Mouse (Mus musculus): ENCODE results near the gene Ncf1. TPM values are rescaled to one million over a fixed set of nuclear protein-coding genes. Genes with fewer than 3 reads are reported as not detected.
A peak's percentile ranks its signal among the peaks of the same experiment; 100 is the strongest.

Ncf1 gene
- total RNA-seq, 2 experiments from 2014 or later = 7.1 to 8.3 TPM

DNA sequence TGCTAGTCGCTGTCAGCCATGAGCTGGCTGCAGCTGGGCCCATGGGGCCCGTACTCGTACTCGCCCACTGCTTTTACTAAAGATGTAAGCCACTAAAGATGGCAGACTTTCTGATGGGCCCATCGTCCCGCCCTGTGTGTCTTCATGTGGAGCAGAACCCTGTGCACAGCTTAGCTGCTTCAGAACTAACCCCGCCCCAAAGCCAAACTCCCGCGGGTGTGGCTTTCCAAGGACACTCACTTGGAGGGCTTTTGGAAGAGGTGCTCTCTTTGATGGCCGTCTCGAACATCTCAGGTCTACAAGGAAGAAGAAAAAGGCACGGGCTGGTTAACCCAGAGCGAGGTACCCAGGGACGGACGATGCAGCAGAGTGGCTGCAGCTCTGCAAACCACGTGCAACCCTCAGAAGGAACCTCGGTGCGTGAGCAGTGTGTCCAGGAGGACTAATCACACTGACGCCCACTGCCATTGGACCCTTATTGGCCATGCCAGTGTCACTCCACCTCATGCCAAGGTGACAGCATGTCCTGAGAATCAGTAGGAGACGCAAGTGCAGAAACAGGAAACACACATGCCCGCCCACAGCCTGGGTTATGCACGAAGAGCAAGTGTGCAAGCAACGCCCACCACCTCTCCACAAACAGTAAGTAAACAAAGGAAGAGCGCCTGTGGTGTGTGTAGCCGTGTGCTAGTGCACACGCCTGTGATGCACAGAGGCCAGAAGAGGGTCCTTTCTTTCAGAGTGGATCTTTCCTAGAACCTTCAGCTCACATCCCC lies 14.4 kb upstream of the Ncf1 start:
- no peak for DNase-seq

DNA sequence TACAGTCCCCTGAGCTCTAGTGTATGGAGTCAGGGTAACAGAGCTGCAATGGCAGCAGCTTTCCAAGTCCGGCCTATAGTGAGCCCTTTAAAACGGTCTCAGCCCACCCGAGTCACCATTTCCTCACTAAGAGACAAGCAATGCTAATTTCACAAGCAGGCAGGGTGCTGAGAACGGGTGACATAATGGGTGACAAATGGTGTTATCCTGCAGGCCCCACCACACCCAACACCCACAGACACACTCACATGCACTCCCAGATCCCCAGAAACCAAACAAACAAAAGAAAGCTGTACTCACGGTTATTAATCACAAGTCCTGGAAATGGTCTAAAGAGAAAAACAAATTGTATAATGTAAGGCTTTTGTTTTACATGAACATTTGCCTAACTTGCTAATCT lies 12.4 kb upstream of the Ncf1 start:
- no peak for DNase-seq

DNA sequence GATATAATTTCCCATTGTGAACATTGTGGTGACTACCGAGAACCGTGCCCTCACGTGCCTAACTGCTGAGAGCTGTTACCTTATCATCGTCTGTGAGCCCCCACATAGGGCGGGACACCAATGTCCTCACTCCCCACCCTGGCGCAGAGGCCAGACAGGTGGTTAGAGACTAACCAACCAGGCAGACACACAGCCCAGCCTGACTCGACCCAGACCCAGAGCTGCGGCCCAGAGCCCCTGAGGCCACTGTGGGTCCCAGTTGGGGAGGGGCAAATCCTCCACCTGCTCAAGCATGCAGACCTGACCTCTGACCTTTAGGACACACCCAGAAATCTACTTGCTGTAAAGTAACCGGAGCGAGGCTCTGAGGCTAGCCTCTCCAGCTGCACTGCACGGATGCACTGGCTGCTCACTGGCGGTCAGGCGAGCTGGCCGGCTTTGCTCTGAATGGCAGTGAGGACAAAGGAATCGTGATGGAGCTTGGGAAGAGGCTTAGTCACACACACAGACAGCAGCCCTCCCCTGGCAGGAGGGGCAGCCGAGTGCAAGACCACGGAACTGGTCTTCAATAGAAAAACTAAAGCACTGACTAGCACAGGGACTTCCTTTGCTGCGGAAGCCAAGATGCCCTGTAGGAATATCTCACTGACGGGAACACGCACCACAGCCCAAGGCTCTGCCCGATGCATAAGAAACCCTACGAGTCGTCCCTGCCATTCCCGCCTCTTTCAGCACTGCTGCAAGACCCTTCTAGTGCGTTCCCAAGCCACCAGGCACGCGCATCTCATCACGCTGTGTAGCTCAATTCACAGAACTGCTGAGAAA lies 8.7 kb upstream of the Ncf1 start:
- DNase-seq = no peak

DNA sequence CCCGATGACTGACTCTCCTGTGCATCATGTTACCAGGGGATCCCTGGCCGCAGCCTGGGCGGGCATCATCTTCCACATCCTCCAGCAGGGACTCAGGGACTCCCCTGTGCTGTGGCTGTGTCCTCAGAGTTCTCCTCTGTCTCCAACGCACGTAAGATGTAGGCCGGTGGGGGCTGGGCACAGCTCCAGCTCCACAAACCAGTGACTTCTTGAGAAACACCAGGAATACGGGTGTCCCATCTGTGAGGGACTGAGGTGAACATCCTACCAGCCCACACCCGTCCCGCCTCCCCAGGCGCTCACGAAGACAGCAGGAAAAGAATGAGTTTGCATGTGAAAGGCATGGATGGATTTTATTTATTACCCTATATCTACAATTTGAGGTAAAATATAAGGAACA lies 8.1 kb upstream of the Ncf1 start:
- no peak for DNase-seq

DNA sequence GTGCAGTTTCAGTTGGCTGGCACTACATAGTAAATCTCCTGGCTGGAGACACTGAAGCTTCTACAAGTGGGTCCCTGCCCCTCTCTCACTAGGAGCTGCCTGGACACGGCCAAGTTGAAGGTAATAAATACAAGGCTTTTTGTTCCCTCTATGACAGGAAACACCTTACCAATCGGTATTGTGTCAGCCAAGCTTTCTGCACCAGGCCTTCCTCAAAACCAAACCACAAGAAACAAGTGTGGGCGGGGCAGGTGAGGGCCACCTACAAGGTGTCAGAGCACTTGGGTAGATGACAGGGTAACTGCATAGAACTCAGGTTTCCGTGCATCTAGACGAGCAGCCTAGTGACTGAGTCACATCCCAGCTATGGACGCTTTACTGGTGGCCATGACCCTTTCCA lies 7.4 kb upstream of the Ncf1 start:
- peak in 1 of 2 experiments; percentile 46 for DNase-seq

DNA sequence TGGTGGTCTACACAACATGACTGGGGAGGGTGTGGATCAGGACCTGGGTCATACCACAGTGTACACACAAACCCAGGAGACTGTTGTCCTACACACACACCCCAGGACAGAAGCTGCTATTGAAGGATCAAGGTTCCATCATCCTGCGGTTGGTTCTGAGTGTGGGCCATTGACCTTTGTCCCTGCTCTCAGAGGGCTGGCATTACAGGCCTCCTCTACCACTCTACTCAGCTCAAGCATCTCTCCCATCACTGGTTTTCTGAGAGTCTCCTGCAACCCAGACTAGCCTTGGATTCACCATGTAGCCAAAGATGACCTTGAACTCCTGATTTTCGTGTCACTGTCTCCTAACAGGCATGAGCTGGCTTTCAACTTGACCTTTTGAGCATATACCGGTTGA lies 6.8 kb upstream of the Ncf1 start:
- no peak for DNase-seq

DNA sequence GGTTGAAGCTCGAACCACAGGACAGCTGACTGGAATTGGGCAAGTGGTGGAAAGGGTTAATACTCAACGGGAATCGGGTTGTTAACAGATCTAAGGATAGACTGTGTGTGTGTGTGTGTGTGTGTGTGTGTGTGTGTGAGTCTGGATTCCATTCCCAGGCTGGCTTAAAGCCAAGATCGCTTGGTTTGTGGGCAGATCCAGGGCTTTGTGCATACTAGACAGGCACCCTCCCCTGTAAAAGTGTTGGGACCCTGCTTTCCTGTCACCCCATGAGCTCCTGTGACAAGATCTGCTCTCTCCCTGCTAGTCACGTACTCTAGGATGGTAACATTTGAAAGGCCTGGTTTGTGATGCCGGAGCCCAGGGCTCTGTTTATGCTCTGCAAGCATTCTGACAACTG lies 5.7 kb upstream of the Ncf1 start:
- no peak for DNase-seq

DNA sequence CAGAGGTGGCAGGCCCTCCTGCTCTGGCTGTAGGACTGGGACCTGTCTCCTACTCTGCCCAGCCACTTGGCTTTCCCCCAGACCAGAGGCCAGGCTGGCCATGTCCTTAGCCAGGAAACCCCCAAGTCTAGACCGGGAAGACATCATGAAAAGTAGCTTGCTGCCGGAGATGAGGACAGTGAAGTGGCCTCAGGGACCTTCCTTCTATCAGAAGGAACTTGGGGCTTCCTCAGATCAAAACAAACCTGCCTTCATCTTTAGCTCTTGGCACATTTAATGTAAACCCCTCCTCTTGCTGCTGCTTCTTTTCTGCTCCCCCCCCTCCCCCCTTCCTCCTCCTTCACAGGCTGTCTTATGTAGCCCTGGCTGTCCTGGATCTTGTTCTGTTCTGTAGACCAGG lies 4.8 kb upstream of the Ncf1 start:
- DNase-seq = no peak

DNA sequence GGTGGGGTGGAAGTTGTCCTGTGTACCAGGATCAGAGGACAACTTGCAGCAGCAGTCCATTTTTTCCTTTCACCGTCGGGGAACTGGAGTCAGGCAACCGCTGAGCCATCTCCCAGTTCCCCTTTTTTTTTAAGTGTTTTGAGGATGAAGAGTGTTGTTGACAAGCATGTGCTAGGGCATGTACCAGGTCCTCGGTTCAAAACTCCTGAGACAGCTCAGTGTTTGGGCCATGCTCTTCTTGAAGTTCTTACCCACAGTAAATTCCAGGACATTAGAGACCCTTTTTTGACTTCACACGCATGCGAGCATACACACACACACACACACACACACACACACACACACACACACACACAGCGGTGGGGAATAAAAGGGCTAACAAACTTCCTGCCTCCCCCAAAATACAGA lies 3.8 kb upstream of the Ncf1 start:
- no peak for DNase-seq

DNA sequence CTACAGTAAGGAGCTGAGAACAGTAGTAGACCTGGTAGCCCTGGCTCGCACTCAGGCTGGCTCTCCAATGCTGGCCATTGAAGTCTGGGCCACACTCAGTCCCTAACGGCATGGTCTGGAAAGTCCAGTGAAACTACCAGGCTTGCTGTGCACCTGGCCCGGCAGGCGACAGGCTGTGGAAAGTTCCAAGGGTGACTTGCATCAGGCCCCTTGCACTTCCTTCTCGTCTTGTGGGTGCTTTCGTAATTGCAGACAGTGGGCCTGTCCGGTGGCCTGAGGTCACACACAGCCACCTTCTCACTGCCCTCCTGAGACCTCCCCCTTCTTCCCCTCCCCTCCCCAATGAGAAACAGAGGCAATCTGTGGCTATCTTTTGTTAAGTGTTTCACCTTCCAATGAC lies 3.1 kb upstream of the Ncf1 start:
- DNase-seq = peak; percentile 53 to 75

DNA sequence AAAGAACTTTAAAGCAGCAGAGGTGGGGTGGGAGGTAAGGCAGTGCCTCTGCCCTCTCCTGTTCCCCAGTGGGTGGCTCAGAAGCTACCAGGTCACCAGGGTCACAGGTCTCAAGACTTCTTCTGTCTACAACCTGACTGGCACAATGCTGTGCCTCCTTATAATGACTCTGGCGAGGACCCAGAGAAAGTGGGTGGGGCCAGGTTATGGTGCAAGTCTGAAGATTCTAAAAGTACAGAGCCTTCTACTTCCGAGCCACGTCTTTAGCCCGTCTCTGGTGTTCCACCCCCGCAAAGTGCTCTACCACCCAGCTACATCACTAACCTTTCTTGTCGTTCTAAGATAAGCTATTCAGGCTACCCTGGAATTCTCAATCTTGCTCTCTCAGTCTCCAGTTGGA lies 2.7 kb upstream of the Ncf1 start:
- DNase-seq = peak; percentile 47 to 51

DNA sequence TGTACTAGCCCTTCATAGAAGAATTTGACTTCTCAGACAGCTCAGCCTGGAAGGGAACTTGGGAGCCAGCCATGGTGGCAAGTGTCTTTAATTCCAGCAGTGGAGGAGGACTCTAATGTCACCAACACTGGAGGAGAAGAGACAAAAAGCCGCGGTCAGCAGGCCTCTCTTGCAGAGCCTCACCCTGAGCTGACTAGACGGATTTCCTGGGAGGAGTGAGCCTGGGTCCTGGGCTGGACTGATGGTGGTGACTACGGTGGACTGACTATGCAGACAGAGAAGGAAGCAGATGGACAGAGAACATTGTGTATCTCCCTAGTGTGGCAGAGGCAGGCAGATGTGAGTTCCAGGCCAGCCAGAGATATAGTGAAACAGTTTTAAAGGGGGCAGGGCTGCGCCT lies 2.0 kb upstream of the Ncf1 start:
- DNase-seq = peak; percentile 56 to 84

DNA sequence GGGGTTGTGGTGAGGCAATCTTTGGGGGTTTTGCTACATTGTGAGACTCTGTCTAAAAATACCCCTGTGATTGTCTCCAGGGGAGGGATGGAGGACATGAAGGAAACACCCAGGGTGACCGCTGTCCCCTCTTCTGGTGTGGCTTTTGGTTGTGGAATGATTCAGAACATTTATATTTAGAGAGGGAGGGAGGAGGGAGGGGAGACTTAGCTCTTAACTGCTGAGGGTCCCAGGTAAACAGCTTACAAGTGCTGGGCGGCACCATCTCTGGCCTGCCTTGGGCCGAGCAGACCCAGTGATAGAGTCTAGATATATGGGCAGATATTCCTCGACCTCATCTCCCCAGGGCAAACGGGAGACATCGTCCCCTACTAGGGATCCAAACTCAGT lies 1.2 kb downstream of the Ncf1 start:
- DNase-seq = no peak

DNA sequence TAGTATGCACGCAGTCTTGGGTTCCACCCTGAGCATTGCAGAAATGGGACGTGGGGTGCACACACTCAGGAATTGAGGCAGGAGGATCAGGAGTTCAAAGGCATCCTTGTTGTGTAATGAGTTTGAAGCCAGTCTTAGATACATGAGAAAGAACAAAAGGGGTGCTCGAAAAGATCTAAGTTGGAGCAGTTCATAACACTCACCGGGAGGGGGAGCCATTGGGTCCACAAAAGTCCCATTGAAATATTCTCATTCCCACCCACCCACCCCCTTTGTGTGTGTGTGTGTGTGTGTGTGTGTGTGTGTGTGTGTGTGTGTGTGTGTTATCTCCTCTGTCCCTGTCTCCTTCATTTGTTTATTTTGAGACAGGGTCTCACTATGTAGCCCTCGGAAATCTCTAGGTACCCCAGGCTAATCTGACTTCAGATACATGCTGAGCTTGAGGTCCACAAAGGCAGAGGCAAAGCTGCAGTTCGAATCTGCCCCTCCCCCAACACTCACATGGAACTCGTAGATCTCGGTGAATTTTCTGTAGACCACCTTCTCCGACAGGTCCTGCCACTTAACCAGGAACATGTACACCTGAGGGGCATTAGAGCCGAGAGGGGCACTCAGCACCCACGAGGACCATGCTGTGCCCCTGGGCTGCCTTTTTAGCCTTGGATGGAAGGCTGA lies 1.7 kb downstream of the Ncf1 start:
- DNase-seq = peak in 1 of 2 experiments; percentile 54

DNA sequence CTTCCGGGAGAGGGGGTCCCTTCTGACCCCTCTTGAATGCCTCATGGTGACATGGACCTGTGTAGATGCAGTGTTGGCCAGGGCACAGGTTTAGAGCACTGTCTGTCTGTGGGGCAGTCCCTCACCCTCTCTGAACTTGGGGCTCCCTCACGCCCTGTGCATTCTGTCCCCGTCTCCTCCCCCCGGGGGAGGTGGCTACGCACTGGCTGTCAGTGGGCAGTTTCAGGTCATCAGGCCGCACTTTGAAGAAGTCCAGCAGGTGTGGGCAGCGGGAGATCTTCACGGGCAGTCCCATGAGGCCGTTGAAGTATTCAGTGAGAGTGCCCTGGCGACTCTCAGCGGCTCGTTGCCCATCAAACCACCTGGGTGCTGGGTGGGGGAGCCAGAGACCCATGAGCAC lies 2.5 kb downstream of the Ncf1 start:
- DNase-seq = no peak

DNA sequence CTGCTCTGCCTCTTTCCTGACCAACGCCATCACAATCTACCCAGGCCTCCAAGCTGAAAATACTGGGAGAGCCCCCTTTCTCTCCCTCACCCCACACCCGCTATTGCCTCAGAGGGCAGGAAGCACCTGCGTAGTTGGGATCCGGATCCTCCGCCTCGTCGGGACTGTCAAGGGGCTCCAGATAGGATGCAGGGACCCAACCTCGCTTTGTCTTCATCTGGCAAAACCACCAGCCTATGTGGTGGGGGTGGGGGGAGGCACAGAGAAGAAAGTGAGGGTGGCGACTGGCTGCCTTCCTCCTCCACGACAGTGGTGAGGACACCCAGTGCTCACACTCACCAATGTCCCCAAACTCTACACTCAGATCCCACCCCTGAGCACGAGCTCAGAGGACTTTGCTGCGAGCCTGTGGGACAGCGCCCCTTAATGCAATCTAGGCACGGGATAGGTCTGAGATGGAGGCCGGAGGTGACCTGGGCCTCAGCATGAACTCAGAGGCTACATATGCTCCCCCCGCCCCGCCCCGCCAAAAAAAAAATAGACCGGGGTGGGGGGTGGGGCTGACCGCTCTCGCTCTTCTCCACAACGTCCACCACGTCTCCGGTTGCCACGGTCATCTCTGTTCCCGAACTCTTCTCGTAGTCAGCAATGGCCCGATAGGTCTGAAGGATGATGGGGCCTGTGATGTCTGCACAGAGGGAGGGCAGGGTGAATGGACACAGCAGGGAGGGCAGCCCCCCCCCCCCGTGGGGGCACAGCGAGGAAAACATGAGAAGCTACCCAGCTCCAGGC lies 4.1 kb downstream of the Ncf1 start:
- no peak for DNase-seq

DNA sequence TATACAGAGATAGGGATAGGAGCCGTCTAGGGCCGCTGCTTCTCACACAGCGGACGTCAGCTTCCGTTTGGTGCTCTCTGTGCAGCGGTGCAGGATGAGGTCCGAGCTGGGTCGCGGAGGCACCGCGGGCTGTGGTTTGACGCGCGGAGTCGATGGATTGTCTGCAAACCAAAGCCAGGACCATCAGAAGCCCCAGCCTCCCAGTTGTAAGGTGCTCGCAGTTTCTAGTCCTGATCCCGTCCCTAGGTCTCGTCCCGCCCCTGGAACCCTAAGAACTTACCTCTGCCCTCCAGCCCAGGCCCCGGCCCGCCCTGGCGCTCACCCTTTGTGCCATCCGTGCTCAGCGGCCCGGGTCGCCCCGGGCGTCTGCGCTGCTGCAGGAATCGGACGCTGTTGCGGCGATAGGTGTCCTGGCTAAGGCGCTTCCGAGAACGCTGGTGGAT lies 7.7 kb downstream of the Ncf1 start:
- no peak for DNase-seq

DNA sequence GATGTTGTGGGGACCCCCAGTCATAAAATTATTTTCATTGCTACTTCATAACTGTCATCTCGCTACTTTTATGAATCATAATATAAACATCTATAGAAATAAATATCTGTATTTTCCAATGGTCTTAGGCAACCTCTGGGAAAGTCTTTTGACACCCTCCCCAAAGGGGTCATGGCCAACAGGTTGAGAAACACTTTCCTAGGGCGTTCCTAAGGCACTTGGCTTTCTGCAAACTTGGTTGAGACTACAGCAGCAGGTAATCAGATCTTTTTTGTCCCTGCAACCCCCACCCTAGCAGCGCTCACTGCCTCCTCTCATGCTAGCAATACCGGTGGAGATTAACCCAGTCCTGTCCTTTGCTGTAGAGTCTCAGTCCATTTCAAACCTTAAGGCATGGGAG lies 8.1 kb downstream of the Ncf1 start:
- DNase-seq = no peak

DNA sequence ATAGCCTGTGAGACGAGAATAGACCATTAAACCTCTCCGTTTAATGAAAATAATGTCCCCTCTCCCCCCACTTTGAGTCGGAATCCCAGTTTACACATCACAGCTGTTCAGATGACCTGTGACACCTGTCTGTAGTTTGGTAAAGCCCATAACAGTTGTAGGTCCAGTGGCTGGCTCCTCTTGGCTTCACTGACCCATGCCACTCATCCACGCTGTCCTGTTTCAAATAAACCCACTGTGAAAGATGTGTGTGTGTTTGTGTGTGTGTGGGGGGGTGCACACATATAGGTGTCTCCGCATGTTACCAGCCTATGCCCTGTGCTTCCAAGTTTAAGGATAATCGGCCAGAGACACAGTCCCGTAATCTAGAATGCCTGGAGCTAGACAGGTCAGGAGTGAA lies 11.5 kb downstream of the Ncf1 start:
- DNase-seq = no peak

DNA sequence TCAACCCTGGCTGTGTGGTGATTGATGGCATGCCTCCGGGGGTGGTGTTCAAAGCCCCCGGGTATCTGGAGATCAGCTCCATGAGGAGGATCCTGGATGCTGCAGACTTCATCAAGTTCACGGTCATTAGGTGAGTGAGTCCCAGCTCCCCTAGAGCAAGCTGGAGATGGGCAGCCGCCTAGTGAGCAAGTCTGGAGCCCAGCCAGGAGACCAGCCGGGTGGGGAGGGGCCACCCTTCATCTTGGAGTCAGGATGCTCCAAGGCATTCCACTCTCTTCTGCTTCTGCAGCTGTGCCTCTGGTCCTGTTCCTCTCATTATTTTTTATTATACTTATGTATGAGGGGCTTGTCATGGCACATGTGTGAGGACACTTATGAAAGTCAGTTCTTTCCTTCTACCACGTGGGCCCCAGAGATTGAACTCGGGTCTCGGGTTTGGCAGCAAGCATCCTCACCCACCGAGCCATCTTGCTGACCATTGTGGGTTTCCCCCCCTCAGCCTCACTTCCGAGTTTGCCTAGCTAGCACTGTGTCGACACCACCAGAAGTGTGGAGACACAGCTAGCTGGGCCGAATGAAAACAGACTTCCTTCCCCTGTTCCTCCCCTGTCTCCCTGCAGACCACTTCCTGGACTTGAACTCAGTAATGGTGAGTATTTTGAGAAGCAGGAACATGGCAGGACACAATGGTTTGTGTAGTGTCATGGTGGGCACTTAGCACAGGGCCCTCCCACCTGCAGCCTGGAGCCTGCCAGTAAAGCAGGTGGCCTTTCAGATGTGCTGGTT lies 15.2 kb downstream of the Ncf1 start:
- no peak for DNase-seq

DNA sequence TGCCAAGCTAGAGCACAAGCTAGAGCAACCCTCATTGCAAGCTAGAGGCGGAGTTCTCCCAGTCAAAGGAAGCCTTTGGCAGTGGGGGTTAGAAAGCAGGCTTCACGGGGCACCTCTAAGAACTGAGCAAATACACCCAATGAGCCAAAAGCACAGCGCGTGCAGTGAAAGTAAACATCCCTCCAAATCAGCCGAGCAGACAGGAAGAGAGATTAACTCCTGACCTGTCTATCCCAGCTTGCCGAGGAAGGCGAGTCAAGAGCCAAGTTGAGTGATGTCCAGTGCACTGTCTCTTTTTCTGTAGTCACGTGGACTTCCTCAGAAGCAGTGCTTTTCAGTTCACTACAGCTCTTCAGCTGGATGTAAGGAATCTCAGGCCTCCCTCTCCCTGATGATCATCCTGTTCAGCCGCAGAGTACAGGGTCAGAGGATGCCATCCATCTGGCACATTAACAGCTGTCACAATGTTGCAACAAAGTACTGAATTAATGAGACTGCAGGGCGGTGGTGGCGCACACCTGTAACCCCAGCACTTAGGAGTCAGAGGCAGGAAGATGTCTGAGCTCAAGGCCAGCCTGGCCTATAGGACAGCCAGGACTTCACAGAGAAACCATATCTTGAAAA lies 19.4 kb downstream of the Ncf1 start:
- peak in 1 of 2 experiments; percentile 44 for DNase-seq
